Mouse (Mus musculus): ENCODE measurements at regions not wholly inside any gene's neighbourhood (a gene's known extent, or its start where the extent isn't known, plus 50 kb on each side); places are given as distances from the start of the nearest gene placed in this dataset.

DNA sequence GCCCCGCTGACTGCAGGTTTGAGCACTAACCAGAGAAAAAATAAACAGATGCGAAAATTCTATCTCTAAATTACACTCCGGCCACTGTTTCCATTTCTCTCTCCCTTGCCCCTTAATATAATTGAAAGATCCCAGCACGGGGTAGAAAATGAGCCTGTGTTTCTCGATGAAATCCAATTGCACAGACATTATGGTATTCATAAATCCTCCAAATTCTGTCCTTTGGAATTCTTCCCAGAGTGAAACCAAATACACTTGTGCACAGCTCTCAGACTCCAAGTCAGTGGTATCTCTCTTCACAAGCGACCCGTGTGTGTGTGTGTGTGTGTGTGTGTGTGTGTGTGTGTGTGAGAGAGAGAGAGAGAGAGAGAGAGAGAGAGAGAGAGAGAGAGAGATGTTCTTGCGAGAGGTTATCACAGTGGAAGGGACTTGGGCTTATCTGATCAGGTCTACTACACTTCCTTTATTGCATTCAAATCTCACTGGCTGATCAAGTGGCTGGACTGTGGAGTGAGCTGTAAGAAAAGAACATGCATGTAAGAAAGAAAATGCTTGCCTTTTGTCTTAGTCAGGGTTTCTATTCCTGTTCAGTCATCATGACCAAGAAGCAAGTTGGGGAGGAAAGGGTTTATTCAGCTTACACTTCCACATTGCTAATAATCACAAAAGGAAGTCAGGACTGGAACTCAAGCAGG lies 529.6 kb upstream of the Gm19410 start:
- DNase-seq (ENCODE audit: low spot score), result no peak

DNA sequence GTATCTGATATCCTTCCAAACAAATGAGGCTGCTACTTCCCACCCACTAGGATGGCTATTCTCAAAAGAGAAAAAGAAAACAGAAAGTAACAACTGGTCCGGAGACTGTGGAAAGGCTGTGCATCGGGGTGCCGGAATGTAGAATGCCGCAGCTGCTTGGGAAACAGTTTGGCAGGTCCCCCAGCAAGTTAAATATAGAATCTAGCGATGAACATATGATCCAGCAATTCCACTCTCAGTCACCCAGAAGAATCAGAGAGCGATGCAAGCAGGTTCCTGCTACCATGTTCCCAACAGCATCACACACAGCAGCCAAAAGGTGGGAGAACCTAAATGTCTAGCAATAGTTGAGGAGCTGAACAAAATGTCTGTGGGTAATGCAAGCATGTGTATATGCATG lies 528.3 kb upstream of the Gm19410 start:
- DNase-seq (ENCODE audit: low spot score), result no peak

DNA sequence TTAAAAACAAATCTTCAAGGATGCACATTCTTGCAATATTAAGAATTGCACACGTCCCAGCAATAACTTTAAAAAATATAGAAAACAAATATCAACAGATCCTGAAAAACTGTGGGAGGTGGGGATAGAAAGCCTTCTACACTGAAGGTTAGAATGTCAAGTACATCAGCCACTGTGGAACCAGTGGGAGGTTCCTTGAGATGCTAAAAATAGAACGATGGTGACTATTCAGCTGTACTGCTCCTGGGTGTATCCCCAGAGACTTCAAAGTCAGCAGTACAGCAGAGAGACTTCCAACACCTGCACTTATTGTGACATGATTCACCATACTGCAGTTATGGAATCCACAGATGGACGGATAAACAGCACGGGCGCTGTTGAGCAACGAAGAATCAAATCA lies 524.7 kb upstream of the Gm19410 start:
- DNase-seq (ENCODE audit: low spot score), result no peak

DNA sequence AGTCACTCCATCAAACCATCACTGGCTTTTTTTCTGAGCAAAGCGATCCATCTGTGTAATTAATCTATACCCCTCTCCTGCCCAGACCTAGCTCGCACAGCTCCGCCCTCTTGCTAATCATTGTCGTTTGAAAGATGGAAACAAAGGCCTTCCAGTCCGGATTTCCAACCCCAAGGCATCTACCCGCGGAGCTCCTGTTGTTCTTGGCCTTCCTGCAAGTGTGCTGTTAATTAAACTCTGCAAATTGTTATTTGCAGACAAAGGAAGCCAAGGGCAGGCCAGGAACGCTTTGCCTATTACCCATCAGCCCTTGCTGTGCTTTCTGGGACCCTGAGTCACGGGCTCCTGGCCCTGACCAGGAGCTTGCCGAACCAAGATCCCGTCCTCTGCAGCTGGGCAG lies 522.0 kb upstream of the Gm19410 start:
- DNase-seq (ENCODE audit: low spot score), result no peak

DNA sequence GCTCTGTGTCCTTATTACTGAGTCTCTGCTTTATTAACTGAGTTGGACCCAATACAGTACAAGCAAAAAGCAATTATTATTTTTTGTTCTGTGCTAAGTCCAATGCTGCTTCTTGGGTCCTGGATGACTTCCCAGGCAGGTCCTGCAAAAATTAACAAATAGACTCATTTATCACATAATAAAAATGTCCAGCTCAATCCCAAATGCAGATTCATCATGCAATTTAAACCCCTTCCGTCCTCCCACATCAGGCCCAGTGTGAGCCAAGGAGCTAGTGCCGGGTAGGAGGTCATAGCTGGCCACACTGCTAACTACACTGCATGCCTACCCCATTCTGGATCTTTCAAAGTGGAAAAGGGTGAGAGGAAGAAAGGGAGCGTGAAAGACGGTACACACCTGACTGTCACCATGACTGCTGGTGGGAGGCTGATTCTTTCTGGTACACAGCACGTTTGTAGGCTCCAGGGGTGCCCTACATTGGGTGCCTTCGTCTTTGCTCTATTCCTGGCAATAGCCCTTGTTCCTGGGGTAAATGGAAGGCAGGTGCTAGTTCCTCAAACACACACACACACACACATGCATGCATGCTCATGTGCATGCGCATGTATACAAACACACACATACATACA lies 515.7 kb upstream of the Gm19410 start:
- no peak for DNase-seq (ENCODE audit: low spot score)

DNA sequence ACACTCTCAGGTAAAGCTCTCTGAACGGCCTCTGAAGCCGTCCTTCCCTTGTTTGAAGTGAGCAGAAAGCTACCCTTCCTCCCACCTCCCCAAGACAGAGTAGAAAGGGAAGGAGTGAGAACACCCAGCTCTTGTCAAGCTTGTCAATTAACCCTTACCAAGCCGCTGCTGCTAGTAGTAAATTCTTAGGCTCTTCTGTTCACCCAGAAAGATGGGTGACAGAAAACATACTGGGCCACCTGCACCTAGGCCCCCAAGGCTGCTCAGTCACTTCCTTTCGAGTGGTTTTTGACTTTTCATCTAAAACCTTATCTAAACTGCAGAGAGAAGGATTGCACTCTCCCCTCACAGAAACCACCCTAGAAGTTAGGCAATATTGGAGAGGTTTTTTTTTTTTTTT lies 514.9 kb upstream of the Gm19410 start:
- no peak for DNase-seq (ENCODE audit: low spot score)

- DNase-seq (ENCODE audit: low spot score), result no peak
Measured at GRCm38 (mm10) chr8:35253946-35254345, 511.6 kb upstream of the Gm19410 start.

DNA sequence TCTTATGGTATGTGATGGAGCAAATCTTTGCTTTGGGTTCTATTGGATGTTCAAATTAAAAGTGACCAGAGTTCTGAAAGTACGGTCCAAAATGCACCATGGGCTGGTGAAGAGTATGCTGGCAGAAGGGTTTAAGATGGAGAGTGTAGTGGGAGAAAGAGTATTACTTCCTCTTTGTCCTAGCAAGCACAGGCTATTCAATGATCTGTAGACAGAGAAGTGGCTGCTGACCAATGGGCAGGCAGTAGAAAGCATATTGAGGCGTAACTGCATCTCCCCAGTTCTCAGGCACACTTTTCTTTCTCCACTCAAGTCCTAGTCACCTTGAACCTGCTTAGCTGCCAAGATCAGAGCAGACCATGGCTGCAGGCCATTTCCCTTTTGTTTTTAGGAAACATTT lies 510.3 kb upstream of the Gm19410 start:
- DNase-seq (ENCODE audit: low spot score), result no peak

- DNase-seq (ENCODE audit: low spot score), result no peak
Measured at GRCm38 (mm10) chr8:35256958-35257357, 508.6 kb upstream of the Gm19410 start.

DNA sequence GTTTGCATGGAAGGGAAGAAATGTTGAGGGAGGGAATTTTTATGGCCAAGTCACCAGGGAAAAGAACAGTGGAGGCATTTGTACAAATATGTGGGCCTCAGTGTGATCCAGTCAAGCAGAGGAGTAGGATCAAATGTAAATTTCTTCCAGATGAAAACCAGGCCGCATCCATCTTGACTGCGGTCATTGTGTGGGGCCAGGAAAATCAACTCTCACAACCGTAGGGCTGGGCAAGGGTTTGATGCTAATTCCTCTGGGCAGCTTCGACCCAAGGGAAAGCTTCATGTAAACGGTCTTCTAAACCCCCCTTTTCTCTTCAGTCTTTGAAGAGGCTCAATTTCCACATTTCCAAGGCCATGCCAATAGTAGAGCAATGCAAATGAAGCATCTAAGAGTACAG lies 497.4 kb upstream of the Gm19410 start:
- no peak for DNase-seq (ENCODE audit: low spot score)

- DNase-seq (ENCODE audit: low spot score), result no peak
Measured at GRCm38 (mm10) chr8:35268986-35269385, 496.6 kb upstream of the Gm19410 start.

DNA sequence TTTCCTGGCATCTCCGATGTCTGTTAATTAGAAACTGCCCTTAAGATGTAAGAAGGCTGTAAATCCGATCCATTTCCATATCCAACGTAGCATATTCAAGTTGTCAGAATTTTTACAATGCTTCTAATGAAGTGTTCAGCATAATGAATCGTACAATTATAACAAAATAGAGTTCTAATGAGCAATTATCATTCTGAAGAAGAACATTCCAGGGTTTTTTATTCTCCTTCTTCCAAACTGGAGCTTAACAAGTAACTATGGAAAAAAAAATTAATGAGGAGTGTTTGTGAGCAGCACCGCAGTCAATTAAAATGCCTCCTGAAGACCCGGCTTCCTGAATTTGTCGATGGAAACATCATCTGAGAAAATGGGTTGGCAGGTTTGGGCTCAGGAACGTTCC lies 489.6 kb upstream of the Gm19410 start:
- DNase-seq (ENCODE audit: low spot score), result no peak

GRCm38 (mm10) chr8:35276460-35276859 lies 489.1 kb upstream of the Gm19410 start:
- DNase-seq (ENCODE audit: low spot score), result no peak

DNA sequence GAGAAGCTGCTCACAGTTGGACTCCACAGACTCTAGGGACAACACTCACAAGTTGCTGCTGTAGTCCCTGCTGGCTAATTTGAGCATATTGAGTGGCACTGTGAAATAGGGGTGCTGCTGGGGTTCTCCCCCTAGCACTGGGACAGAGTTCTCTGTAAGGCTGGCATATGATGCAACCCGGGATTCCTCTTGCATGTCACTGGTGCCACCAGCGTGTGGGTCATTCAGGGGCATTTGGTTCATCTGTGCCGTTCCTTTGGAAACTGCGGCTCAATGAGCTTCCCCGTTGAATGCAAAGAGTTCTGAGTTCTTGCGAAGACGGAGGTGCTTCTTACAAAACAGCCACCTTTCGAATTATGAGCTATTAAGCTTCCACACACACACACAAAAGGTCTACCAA lies 486.6 kb upstream of the Gm19410 start:
- DNase-seq (ENCODE audit: low spot score), result no peak

GRCm38 (mm10) chr8:35280741-35281140 lies 484.8 kb upstream of the Gm19410 start:
- DNase-seq (ENCODE audit: low spot score), result no peak

DNA sequence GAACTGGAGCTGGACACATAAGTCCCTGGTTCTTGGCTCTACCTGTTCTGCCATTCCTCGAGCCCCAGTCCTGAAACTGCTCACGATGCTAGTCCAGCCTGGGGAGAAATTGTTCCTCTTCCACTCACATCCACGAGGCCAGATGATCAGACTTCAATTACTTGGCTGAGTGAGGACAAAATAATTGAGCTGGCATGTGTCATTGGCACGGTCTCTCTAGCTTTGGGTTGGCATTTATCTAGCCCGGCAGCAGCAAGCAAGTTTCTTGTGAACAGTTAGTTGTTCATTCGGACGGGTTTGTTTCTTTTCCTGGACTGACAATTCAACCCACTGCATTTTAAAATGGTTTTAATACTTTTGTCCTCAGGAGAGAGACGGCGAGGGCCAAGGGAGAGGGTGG lies 482.2 kb upstream of the Gm19410 start:
- DNase-seq (ENCODE audit: low spot score), result no peak

DNA sequence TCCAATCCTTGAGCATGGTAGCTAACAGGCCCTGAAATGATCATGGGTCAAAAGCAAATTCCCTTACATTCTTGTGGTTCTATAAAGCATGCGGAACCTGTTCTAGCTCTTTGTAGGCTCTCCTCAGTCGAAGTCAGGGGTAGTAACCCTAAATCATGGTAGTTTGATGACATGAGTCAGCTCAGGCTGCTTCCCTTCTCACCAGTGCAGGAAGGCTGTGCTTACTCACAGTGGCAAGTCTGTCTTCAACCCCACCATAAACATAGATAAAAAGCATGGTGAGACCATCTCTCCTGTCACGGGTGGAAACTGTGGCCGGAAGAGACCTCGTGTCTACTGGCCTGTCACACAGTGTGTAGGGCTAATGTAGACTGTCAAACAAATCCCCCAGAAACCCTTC lies 476.6 kb upstream of the Gm19410 start:
- DNase-seq (ENCODE audit: low spot score), result no peak

DNA sequence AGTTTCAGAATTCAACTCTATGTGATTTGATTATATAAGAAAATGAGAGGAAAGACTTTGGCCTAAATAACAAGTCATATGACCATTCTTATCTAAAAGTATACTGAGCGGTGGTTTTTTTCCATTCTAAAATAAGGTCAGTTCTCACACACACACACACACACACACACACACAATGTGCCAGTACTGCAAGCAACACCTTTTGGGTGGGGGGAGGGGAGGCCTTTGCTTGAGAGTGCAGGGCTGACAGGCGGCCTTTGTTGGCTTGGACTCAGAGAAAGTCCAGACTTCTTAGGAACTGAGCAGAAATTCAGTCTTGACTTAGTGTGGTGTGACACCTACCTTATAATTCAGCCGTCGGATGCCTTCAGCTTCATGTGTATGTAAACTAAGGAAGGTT lies 475.6 kb upstream of the Gm19410 start:
- no peak for DNase-seq (ENCODE audit: low spot score)

DNA sequence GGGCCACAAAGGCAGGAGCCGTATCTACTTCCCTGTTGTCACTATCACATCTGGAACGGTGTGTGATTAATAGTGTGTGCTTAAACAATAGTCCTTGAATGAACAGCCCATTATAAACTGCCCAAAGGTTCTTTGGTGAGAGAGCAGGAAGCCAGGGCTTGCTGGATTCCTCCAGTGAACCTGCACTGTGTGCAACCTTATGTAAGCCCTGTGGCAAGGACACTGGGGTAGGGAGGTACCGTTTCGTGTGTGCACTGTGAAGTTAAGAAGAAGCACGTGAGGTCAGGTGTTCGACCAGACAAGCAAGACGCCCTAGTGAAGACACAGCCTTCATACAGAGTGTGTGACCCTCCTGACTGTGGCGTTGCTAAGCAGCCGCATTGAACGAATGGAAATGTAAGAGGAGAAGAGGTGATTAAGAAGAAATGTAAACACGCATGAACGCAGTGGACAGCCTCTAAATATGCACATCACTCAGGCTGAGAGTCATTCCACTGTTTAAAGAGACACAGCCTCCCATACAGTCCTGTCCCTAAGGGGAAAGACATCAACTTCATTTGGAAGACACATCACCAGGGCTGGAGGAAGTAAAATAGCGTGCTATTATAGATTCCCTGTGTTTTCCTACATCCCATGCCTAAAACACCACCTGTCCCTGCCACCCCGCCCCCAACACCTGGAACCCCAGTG lies 472.0 kb upstream of the Gm19410 start:
- DNase-seq (ENCODE audit: low spot score), result no peak

- DNase-seq (ENCODE audit: low spot score), result no peak
Measured at GRCm38 (mm10) chr8:35296936-35297335, 468.7 kb upstream of the Gm19410 start.

DNA sequence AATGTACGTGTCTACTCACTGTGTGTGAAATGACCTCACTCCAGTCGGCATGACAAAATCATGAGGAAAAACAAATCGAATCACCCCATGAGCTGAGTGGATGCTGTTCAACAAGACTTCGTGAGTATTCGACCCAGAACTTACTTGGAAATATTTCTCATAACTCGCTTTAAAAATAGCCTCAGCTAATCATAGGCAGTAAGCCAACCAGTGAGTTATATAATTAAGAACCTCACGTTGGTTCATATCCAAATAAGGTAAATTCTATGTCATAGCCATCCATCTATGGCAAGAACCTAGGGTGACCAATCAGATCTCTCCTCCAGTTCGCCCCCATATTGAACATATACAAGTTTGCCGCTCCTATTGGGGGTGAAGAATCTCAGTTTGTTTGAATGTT lies 466.5 kb upstream of the Gm19410 start:
- no peak for DNase-seq (ENCODE audit: low spot score)

GRCm38 (mm10) chr8:35300359-35300758 lies 465.2 kb upstream of the Gm19410 start:
- DNase-seq (ENCODE audit: low spot score), result no peak

- DNase-seq (ENCODE audit: low spot score), result no peak
Measured at GRCm38 (mm10) chr8:35300881-35301521, 464.6 kb upstream of the Gm19410 start.
